Mouse (Mus musculus) urinary bladder, adult 2 months (tissue): ENCODE data around the gene C2cd2l. TPM values are rescaled to one million over a fixed set of nuclear protein-coding genes. Genes with fewer than 3 reads are reported as not detected.
"Not testable (repeated sequence)": the region's sequence is repeated elsewhere in the genome, so short reads cannot be mapped to it uniquely, and the experiment has no call there.

Experiments used
- DNase-seq: peaks from one replicate; pipeline ENCODE4 v3.0.0; 2022; ENCODE audit warnings: low spot score
- polyA plus RNA-seq: library from polyadenylated mRNA; depleted of rRNA; stranded (reverse); fragments of >200 nt; gene quantifications from 2 replicates; pipeline ENCODE4 v1.2.3, GENCODE M21; 2012

The C2cd2l gene
- polyA plus RNA-seq, 1 experiment: 30.5 TPM

DNA sequence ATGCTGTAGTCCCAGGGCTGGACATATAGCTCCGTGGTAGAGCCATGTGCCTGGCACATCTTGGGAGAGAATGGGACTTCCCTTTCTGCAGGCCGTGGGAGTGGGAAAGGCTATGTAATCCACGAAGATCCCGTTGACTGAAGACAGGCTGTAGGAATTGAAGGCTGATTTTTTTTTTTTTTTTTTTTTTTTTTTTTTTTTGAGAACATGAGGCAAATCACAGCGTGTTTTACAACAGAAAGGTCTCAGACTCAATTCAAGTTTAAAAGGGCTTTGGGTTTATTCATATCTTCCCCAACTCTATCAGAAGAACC, 16.0 kb upstream of the C2cd2l start:
- DNase-seq: no peak

DNA sequence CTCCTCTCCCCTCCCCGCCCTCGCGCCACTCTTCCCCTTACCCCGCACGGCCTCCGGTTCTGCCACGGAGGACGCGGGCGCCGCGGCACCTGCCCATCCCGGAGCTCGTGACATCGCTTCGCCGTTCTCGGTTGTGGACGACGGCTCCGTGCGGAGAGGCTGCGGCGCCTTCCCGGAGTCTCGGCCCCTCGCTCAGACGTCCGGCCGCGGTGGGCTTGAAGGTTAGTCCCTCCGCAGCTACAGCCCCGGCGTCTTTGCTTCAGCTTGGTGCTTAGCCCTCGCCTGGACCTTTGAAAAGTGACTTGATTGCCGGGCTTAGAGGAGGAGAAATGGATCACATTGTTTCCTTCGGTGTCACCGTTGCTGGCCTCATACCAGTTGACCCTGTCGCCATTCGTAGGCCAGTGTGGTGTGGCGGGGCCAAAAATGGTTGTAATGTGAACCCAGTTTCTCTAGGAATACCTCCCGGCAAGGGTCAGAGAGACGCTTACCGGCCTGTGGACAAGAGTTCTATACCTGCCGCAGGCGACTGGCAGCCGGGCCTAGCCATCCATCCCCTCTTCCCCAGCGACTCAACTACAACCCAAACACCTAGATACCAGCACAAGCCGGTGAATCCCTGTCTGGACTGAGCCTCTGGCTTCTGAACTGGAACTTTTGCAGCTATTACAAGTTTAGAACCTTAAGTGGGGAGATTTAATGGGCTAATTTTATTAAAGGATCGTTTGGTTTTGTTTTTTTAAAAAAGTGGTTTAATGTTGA, 15.4 kb upstream of the C2cd2l start:
- DNase-seq: no peak

DNA sequence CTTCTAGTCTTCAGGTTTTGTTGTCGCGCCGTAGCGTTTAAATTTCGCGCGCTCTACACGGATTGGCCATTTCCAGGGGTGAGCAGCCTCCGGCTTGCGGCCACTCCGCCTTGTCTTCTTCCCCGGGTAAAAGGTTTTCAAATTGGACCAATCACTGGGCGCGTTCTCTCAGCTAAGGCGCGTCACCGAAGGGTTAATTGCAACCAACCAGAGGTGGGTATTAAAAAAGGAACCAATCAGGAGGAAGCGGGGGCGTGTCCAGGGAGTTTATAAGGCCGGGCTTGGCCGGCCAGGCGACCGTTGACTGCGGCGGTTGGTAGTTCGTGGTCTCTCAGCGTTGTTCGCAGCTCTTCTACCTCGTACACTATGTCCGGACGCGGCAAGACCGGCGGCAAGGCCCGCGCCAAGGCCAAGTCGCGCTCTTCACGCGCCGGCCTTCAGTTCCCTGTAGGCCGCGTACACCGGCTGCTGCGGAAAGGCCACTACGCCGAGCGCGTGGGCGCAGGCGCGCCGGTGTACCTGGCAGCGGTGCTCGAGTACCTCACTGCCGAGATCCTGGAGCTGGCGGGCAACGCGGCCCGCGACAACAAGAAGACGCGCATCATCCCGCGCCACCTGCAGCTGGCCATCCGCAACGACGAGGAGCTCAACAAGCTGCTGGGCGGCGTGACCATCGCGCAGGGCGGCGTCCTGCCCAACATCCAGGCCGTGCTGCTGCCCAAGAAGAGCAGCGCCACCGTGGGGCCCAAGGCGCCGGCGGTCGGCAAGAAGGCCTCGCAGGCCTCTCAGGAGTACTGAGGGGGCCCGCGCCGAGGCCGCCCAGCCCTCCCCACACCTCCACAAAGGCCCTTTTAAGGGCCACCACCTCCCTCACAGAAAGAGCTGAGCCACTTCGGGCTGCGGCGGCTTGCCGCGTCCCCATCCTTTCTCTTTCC, 14.6 kb upstream of the C2cd2l start, which contains the start of gene H2afx:
Gene H2afx (plus strand): TSS at position 299 of the 935 bp plus-strand sequence.
- DNase-seq: peak; percentile 93

DNA sequence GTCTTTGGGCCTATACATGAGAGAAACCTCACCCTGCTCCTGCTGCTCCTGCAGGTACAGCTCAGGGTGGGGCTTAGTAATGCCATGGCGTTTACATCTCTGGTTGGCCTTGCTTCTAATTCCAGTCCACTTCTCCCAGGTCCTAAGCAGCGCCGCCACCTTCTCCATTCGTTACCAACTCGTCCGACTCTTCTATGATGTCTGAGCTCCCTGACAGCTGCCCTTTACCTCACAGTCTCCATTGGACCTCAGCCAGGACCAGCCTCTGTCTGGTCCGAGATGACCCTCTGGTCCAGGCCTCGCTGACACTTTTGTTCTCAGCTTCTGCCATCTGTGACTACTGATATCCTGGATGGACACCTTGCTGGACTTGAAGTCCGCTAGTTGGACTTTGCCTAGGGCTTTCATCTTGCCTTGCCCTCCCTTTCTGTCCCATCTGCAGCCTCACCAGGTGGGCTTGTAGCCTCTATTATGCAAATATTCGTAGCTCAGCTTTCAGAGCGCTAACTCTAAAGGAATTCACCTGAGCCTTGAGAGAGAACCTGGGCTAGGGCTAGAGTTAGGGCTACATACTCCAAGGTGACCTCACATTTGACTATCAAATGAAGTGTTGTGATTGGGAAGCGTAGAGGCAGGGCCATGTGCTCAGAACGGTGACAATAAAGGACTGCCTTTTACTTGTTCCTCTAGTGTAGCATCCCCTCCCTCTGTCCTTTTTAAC, 13.0 kb upstream of the C2cd2l start:
- no peak for DNase-seq

DNA sequence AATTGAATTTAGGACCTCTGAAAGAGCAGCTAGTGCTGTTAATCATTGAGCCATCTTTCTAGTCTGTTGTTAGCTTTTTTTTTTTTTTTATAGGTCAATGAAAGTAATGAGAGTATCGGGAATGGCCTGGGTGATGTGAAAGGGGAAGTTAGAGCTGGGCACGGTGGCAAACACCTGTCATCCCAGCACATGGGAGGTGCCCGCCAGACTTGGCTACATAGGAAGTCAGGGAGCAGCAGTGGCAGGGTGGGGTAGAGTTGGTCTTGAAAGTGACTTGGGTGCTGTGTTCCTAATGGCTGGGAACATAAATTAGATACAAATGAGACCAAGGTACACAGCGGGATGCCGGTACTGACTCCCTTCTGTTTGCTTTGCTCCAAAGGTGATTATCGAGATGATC, 10.7 kb upstream of the C2cd2l start:
- no peak for DNase-seq

DNA sequence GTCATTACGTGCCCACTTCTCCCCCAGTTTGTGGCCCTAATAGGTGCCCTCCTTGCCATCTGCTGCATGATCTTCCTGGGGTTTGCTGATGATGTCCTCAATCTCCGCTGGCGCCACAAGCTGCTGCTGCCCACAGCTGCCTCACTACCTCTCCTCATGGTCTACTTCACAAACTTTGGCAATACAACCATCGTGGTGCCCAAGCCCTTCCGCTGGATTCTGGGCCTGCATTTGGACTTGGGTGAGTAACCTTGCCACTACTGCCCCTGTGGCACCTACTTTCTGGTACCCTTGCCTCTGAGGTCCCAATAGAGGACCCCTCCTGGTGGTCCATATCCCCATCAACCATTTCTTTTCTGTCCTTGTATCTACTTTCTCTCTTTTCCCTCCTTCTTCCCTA, 7.8 kb upstream of the C2cd2l start:
- DNase-seq: no peak

DNA sequence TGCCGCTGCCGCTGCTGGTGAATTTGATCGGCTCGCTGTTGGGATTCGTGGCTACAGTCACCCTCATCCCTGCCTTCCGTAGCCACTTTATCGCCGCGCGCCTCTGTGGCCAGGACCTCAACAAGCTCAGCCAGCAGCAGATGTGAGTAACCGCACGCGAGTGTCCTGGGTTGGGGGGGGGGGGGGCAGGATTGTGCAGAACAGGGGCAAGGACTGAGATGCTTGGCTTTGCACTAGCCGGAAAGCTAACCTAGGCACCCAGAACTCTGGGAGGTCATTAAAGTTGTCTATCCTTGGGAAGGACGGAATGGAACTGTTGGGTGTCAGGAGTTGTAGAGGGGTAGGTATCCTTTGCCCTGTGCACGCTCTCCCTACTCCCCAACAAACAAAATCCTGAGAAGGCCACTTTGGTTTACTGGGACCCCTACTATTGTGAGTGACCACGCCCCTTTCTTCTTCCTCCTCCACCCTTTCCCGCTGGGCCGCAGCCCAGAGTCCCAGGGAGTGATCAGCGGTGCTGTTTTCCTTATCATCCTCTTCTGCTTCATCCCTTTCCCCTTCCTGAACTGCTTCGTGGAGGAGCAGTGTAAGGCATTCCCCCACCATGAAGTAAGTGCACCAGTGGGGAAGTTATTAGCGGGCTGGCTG, 7.1 kb upstream of the C2cd2l start:
- DNase-seq: no peak

DNA sequence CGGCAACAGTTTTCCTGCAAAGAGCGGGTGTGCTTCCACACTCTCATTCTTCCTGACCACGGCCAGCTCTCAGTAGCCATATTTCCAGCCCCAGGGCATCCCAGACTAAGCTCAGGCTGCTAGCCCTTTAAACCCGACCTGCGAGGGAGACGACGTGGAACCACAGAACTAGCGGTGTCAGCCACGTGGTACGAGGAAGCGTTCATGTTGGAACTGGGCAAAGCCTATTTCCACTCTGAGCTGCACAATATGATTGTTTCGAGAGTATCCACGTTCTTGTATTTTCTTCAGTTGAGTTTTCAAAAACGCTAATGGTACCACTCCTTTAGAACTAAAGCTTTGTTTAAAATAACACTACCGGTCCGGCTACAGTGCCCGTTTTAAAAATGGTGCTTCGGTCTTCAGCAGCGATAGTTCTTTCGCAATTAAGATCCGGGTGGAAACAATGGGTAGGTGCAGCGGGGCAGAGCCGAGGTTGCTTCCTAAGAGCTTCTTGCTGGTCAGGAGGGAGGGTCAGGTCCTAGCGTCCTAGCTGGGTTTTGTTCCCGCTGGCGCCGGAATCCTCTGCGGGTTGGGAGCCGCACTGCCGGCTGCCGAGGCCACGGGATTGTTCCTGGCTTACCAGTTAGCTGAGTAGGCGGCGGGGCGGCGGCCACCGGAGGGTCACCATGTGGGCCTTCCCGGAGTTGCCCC, 6.4 kb upstream of the C2cd2l start:
- peak; percentile 52 for DNase-seq

DNA sequence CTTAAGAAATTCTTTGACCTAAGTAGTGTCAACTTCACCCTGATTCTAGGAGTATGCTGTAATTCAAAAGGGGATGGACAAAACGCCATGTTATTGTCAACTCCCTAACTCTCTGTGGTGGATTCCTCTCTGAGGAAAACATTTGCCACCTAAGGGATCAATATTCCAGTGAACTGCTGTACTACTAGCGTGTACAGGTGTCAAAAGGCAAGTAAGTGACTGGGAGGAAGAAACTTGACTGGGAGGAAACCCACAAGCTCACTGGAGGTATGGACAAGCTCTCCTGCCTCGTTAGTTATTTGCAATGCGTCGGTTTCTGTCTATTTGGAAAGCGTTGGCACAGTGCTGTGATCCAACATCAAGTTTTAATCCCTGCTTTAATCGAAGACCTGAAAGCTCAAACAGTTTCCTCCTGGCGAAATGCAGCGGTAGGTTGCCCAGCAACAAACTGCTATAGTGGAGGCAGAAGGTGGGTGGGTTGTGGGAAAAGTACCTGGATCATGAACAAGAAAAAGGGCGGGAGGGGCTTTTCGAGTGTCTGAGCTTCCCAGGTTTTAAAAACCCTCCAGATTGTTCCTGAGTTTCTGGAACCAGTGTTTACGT, 5.8 kb upstream of the C2cd2l start, which contains the start of gene Dpagt1:
Gene Dpagt1 (plus strand): TSS at position 252 of the 603 bp plus-strand sequence.
- DNase-seq: no peak

DNA sequence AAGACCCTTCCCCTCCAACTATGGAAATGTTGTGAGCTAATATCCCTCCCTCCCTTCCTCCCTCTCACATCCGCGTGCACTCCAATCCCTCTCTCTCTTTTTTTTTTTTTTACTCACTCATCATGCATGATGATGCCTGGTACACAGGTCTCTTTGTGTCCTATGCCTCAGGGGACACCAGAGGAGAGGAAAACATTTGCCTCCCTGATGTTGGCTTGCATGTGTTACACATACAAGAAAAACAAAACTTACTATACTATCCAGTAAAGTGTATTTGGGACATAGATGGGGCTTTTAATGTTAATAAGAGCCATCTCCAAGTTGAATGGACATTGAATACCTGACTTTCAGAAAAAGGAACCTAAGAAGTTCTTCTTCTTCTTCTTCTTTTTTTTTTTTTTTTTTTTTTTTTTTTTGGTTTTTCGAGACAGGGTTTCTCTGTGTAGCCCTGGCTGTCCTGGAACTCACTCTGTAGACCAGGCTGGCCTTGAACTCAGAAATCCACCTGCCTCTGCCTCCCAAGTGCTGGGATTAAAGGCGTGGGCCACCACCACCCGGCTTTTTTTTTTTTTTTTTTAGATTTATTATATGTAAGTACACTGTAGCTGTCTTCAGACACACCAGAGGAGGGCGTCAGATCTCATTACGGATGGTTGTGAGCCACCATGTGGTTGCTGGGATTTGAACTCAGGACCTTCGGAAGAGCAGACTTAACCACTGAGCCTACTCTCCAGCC, 5.1 kb upstream of the C2cd2l start:
- DNase-seq: not testable (repeated sequence)

DNA sequence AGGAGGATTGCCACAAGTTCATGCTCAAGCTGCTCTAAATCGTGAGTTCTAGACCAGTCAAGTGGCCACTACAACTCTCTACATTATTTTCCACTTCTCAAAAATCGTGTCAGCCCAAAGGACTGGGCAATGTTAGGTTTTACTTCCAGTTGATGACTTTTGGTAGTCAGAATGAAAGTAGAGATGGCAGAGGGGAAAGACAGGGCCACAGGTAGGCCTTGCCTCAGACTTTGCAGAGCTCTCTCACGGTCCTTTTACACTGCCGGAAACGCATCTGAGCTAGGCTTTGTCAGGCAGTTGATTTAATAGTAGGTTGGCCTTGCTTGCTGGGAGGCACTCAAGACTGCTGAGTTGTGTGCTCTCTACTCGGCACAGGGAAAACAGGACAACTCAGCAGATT, 4.1 kb upstream of the C2cd2l start:
- no peak for DNase-seq

DNA sequence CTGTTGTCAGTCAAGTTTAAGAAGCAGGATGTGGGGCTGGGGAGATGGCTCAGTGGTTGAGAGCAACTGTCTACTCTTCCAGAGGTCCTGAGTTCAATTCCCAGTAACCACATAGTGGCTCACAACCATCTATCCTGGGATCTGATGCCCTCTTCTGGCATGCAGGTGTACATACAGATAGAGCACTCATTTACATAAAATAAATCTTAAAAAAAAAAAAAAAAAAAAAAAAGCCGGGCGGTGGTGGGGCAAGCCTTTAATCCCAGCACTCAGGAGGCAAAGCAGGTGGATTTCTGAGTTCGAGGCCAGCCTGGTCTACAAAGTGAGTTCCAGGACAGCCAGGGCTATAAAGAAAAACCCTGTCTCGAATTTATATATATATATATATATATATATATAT, 3.6 kb upstream of the C2cd2l start:
- not testable (repeated sequence) for DNase-seq

DNA sequence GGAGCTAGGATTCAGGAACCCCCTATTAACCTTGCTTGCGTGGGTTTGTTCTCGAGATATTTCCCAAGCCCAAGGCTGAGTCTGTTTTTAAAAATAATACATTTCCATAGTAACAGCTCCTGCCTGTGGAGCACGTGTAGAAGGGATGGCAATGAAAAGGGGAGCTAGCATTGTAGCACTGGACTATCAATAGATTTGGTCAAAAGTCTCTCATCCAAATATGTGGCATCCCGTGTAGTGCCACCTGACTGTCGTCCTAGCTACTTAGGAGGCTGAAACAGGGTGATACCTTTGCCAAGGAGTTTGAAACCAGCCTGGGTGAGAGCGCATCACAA, 681 bp upstream of the C2cd2l start:
- DNase-seq: no peak

DNA sequence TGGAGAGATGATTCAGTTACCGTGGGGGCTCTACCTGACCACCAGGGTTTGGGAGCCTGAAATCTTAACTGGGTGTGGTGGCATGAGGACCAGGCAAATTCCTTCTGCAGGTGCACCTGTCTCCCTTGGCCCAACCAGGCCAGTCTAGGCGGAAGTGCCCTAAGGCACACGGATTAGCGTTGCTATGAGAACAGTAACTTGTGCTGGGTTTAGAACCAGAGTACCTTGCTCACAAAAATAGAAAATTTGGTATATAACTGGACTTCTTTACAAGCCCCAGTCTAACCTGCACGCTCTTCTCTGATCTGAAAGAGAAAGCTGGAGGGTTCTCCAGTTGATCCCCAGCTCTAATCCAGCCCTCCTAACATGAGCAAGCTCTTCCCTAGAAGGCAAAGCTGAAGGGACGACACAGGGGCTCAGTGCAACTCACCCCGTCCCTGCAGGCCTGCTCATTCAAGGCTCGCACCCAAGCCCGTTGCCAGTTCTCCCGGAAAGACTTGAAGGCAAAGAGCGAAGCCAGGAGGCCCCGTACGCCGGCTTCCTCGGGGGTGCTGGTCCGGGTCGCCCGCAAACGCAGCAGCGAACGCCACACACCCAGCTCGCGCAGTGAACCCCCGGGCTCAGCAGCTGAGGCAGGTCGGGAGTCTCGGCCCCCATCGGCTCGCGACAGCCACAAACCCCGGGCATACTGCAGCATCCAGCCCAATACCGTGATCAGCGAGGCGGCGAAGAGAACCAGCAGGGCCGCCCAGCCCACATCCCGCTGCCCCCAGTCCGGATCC, 789 bp downstream of the C2cd2l start:
- DNase-seq: peak; percentile 42

DNA sequence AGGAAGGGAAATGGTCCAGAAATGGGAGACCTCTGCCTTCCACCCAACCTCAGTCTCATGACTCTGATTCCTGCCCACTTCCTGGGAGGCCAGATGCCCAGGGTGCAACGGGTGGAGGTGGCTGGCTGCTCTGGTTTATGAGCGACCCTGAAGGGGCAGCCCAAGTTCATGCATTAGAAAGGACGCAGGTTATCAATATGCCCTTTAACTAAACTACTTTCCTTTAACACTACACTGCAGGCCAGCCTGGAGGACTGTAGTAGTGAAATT, 1.3 kb downstream of the C2cd2l start:
- DNase-seq: no peak

DNA sequence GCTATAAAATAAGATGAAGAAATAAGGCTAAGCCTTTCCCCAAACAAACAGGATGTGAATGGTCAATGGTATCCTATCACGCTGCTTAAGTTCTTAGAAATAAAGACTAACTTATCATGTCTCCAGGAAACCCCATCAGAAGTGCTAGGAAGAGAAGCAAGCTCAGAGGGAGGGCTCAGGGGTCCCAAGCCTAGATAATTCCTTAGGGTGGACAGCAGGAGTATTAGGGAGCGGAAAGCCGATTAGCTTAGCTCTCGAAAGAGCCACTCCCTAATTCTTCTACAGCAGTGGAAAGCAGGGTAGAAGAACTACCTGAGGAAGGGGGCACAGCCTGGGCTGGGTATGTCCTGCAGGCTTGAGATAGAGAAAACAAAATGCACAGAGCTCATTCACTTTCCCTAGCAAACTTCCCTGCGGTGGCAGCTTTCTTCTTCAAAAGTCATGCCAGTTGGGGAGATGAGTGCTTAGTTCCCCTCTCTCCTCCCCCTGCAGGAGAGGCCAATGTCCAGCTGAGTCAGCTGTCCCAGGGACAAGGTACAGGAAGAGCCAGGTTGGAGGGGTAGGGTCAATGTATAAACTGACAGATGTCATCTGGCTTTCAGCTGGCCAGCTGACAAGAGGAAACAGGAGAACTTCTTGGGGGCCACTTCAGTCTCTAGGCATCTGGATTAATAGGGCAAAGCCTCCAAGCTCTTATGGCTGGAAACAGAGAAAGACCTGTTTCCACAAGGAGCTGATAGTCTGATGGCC, 1.8 kb downstream of the C2cd2l start:
- no peak for DNase-seq

DNA sequence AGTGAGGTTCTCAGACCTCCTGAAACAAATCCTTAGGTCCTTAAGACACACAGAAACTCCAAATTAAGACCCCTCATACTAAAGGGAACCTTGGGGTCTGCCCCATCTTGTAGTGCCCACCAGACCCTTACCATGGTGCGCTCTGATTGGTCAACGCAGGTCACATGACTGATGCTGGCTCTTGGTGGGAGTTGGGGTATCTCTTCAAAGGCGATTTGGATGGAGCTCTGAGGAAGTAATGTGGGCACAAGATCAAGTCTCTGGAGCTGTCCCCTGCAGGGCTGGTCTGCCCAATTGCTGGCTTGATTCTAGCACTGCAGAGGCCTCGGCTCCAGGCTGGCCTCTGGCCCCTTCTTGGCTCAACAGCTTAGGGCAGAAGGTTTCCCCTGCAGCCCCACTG, 2.6 kb downstream of the C2cd2l start:
- no peak for DNase-seq

DNA sequence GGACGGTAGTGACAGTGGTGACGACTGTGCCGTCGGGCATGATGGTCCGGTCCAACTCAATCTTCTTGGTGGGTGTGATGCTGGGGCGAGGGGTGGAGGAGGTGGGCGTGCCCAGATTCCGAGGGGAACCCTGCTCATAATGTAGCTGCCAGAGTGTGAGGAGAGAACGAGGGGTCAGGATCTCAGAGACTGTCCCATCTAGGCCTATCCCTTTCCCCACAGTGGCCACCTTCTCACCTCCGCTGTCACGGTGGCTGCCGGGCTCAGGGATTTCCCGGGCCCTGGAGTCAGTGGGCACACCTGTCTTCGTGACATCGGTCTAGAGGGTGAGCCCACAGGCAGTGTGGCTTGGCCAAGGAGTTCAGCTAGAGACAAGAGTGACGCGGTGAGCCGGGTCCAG, 5.2 kb downstream of the C2cd2l start:
- DNase-seq: no peak

DNA sequence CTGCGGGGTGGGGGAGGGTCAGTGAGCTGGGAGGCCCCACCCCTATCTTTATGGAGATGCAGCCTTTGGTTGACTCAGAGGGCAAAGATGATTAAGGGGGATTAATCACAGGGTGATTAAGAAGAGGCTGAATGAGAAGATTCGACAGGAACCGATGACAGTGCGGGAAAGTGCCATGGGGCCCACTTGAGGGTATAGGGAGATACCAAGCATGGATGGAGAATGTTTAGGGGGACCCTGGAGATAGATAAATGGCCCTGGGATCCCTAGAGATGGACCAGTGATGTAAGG, 5.9 kb downstream of the C2cd2l start:
- no peak for DNase-seq
